Mouse (Mus musculus) lung, embryonic 16.5 days (tissue): ENCODE measurements around the gene Avpr1b. TPM values are rescaled to one million over a fixed set of nuclear protein-coding genes. Genes with fewer than 3 reads are reported as not detected.

Experiments
- ATAC-seq: fragments of 200-750 bp; cut with Nextera tagmentation; 2 replicates; pipeline ENCODE4 v1.8.0; 2017; ENCODE audit warnings: low read depth, mild to moderate bottlenecking, moderate library complexity
- H3K27ac ChIP-seq: fragments of 300-500 bp; sonication (generic); 2 replicates; pipeline ENCODE4 v1.5.1; 2014; ENCODE audit warnings: mild to moderate bottlenecking, control low read depth, low read length
- H3K27me3 ChIP-seq: fragments of 300-500 bp; sonication (generic); 2 replicates; pipeline ENCODE4 v1.6.1; 2014; ENCODE audit warnings: low read depth, low read length, mixed read lengths; ENCODE audit not compliant: control insufficient read depth, insufficient read depth
- H3K36me3 ChIP-seq: fragments of 300-500 bp; sonication (generic); 2 replicates; pipeline ENCODE4 v1.6.1; 2014; ENCODE audit warnings: low read length; ENCODE audit not compliant: control insufficient read depth, insufficient read depth
- H3K4me1 ChIP-seq: fragments of 300-500 bp; sonication (generic); replicated peaks from 2 replicates; pipeline ENCODE4 v1.6.1; 2014; ENCODE audit warnings: low read length, mixed read lengths; ENCODE audit not compliant: control insufficient read depth, insufficient read depth
- H3K4me2 ChIP-seq: fragments of 300-500 bp; sonication (generic); 2 replicates; pipeline ENCODE4 v1.6.1; 2014; ENCODE audit warnings: low read depth, low read length, control low read depth
- H3K4me3 ChIP-seq: fragments of 300-500 bp; sonication (generic); 2 replicates; pipeline ENCODE4 v1.5.1; 2014; ENCODE audit warnings: mild to moderate bottlenecking, low read length, control low read depth
- H3K9ac ChIP-seq: fragments of 300-500 bp; sonication (generic); 2 replicates; pipeline ENCODE4 v1.6.1; 2014; ENCODE audit warnings: low read length, control low read depth
- H3K9me3 ChIP-seq: fragments of 300-500 bp; sonication (generic); 2 replicates; pipeline ENCODE4 v1.6.1; 2016; ENCODE audit warnings: low read length; ENCODE audit not compliant: control insufficient read depth
- WGBS: fragments of 180-500 bp; shearing (Covaris S2); extraction: QIAGEN DNeasy Blood & Tissue Kit; methylation state at CpG from one replicate; pipeline ENCODE4 v1.1.7; 2014; 5-methylcytosine and 5-hydroxymethylcytosine counted together
- polyA plus RNA-seq: library from polyadenylated mRNA; unstranded; fragments of >200 nt; fragmentation: Nextera tagmentation; extraction: Ambion mirVana; gene quantifications from 2 replicates; pipeline ENCODE4 v1.2.1, GENCODE M21; 2015

Avpr1b gene
- polyA plus RNA-seq, 1 experiment from 2014 or later = not detected

DNA sequence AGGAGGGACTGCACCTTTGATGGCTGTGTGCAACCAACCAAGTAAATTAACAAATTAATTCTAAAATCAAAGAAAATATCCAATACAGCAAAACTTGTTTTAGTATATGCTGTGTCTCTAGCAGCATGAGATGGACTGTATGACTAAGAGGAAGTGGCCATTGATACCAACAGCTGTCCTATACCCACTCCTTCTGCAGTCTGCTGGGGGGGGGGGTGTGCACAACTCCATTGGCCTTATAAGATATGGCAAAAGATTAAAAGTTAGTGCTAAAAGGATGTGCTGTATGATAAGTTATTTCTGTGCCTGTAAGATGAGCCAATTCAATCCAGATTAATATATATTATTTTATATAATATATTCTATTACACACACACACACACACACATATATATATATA, 35.5 kb downstream of the Avpr1b start:
- Histone ChIP-seq H3K9me3 (no peaks in the 10 kb centered on the region), H3K4me3 (no peak overlapping the region), H3K9ac (no peak overlapping the region), H3K27me3 (no peaks in the 10 kb centered on the region), H3K4me2 (no peak overlapping the region), H3K4me1 (no peaks in the 10 kb centered on the region; the same call in 1 of the 2 replicates), H3K27ac (no peak overlapping the region), H3K36me3 (no peaks in the 10 kb centered on the region)
- ATAC-seq = no peak

DNA sequence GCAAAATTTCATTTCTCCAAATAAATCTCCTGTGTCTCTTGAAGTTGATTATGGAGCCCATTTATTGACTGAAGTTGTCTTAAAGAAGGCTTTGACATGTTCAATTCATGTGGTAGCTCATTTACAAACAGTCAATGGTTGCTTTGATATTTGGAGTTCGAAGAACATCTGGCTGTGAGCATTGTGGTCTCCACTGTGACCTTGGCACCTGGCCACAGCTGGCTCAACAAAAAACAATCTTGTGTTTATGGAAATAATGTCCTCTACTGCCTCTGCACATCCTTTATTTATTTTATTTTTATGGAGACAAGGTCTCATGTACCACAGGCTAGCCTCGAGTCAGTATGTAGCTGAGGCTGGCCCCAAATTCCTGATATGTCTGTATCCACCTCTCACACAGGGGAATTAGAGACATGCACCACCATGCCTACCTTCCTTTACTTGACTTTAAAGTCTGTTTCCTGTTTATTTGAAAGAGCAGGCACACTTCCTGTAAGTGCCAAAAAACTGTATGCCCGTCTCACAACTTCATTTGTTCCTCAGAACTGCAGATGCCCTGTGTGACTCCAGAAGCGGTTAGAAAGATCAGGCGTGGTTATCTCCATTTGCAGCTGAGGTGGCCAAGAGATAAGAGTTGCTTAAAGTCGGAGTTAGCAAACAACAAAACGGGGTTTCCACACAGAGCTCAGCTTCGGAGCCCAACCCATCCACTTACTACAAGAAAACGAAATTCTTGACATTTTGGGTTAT, 38.9 kb downstream of the Avpr1b start, which contains the start of gene Ctse:
Gene Ctse, plus strand, starts transcription at position 516 of the 750 bp plus-strand sequence.
- 33% methylated on average over 9 of the region's 9 CpGs for WGBS
- H3K4me3 ChIP-seq = no peak within 1 kb of the TSS
- no peaks in the 10 kb centered on the region for H3K36me3 ChIP-seq
- H3K27ac ChIP-seq = no peak within 1 kb of the TSS
- peak within 1 kb of the TSS; percentile 22; the same call in 1 of the 2 replicates for H3K4me2 ChIP-seq
- no peaks in the 10 kb centered on the region; the same call in 1 of the 2 replicates for H3K4me1 ChIP-seq
- H3K9me3 ChIP-seq = no peaks in the 10 kb centered on the region
- no peaks in the 10 kb centered on the region for H3K27me3 ChIP-seq
- H3K9ac ChIP-seq = no peak within 1 kb of the TSS
- no peak for ATAC-seq

GRCm38 (mm10) chr1:131638541-131639421, 39.7 kb downstream of the Avpr1b start:
- Histone ChIP-seq H3K4me3 (no peak overlapping the region), H3K4me1 (no peaks in the 10 kb centered on the region; the same call in 1 of the 2 replicates), H3K9me3 (no peaks in the 10 kb centered on the region), H3K36me3 (no peaks in the 10 kb centered on the region), H3K27ac (no peak overlapping the region), H3K9ac (no peak overlapping the region), H3K4me2 (no peak overlapping the region; the same call in 1 of the 2 replicates), H3K27me3 (no peaks in the 10 kb centered on the region)
- no peak for ATAC-seq
- WGBS = 62% methylated on average over 9 of the region's 9 CpGs

DNA sequence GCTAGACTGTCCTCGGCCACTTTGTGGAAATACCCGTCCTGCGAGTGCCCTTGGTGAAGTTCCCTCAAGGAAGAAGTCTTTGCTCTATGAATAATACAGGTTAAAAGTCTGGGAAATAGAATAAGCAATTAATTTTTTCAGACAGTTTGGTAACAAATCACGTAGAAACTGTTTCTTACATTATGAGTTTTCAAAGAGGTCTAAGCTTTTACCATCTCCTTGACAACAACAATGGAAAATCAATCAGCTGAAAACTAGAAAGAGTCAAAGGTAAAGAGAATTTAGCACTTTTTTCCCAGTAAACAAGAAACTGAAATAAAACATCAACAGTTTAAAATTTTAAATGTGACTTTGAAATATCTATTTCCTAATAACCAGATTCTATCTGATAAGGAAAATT, 41.0 kb downstream of the Avpr1b start:
- no peaks in the 10 kb centered on the region for H3K36me3 ChIP-seq
- ATAC-seq = no peak
- no peak overlapping the region for H3K4me3 ChIP-seq
- 64% methylated on average over 4 of the region's 4 CpGs for WGBS
- no peaks in the 10 kb centered on the region; the same call in 1 of the 2 replicates for H3K4me1 ChIP-seq
- no peaks in the 10 kb centered on the region for H3K9me3 ChIP-seq
- no peaks in the 10 kb centered on the region for H3K27me3 ChIP-seq
- H3K4me2 ChIP-seq = no peak overlapping the region
- H3K9ac ChIP-seq = no peak overlapping the region
- H3K27ac ChIP-seq = no peak overlapping the region

- Histone ChIP-seq H3K4me2 (no peak overlapping the region), H3K9me3 (no peaks in the 10 kb centered on the region), H3K4me1 (no peaks in the 10 kb centered on the region; the same call in 1 of the 2 replicates), H3K36me3 (no peaks in the 10 kb centered on the region), H3K27me3 (no peaks in the 10 kb centered on the region), H3K27ac (no peak overlapping the region), H3K4me3 (no peak overlapping the region), H3K9ac (no peak overlapping the region)
- 89% methylated on average over 13 of the region's 13 CpGs for WGBS
- ATAC-seq = no peak
Measured at GRCm38 (mm10) chr1:131641565-131641964, 42.5 kb downstream of the Avpr1b start.

- 78% methylated on average over 2 of the region's 2 CpGs for WGBS
- Histone ChIP-seq H3K4me2 (no peak overlapping the region), H3K27ac (no peak overlapping the region), H3K9me3 (no peaks in the 10 kb centered on the region), H3K36me3 (no peaks in the 10 kb centered on the region), H3K27me3 (no peaks in the 10 kb centered on the region), H3K4me3 (no peak overlapping the region), H3K4me1 (no peaks in the 10 kb centered on the region; the same call in 1 of the 2 replicates), H3K9ac (no peak overlapping the region)
- no peak for ATAC-seq
Measured at GRCm38 (mm10) chr1:131642251-131642650, 43.2 kb downstream of the Avpr1b start.

- no peak for ATAC-seq
- no peak overlapping the region for H3K27ac ChIP-seq
- WGBS = 72% methylated on average over 12 of the region's 12 CpGs
- no peak overlapping the region for H3K4me3 ChIP-seq
- H3K4me1 ChIP-seq = peaks cover 3% of the 10 kb centered on the region; the same call in 1 of the 2 replicates
- H3K4me2 ChIP-seq = no peak overlapping the region
- no peaks in the 10 kb centered on the region for H3K27me3 ChIP-seq
- H3K9me3 ChIP-seq = no peaks in the 10 kb centered on the region
- H3K9ac ChIP-seq = no peak overlapping the region
- no peaks in the 10 kb centered on the region for H3K36me3 ChIP-seq
Measured at GRCm38 (mm10) chr1:131652670-131653443, 53.8 kb downstream of the Avpr1b start.

GRCm38 (mm10) chr1:131655601-131656000, 56.6 kb downstream of the Avpr1b start:
- Histone ChIP-seq H3K36me3 (no peaks in the 10 kb centered on the region), H3K27me3 (no peaks in the 10 kb centered on the region), H3K4me2 (no peak overlapping the region), H3K4me3 (no peak overlapping the region), H3K9ac (no peak overlapping the region), H3K27ac (no peak overlapping the region), H3K9me3 (no peaks in the 10 kb centered on the region), H3K4me1 (peaks cover 4% of the 10 kb centered on the region; the same call in 1 of the 2 replicates)
- no peak for ATAC-seq
- 53% methylated on average over 6 of the region's 6 CpGs for WGBS
